Mouse (Mus musculus) kidney, adult 9 months (tissue): ENCODE measurements around the gene Apoa2.
A peak's percentile ranks its signal among the peaks of the same experiment; 100 is the strongest.

Experiments used
- DNase-seq: peaks from one replicate; pipeline ENCODE4 v3.0.0; 2022

Apoa2 gene

GRCm38 (mm10) chr1:171237438-171237837 lies 12.6 kb downstream of the Apoa2 start:
- no peak for DNase-seq

- peak; percentile 70 for DNase-seq
These were observed 13.6 kb downstream of the Apoa2 start for GRCm38 (mm10) chr1:171238463-171238862.

GRCm38 (mm10) chr1:171239992-171240744 lies 15.3 kb downstream of the Apoa2 start:
- peak; percentile 62 for DNase-seq

- DNase-seq = no peak
These were observed 16.1 kb downstream of the Apoa2 start for GRCm38 (mm10) chr1:171240911-171241310.

- DNase-seq = peak; percentile 66
These were observed 17.1 kb downstream of the Apoa2 start for GRCm38 (mm10) chr1:171241952-171242351.

GRCm38 (mm10) chr1:171245353-171245752 lies 20.5 kb downstream of the Apoa2 start:
- no peak for DNase-seq

- peak; percentile 99 for DNase-seq
These were observed 22.0 kb downstream of the Apoa2 start for GRCm38 (mm10) chr1:171246709-171247452.

GRCm38 (mm10) chr1:171247453-171247841 lies 22.6 kb downstream of the Apoa2 start:
- no peak for DNase-seq

GRCm38 (mm10) chr1:171247916-171248315 lies 23.1 kb downstream of the Apoa2 start:
- no peak for DNase-seq

- DNase-seq = no peak
These were observed 23.8 kb downstream of the Apoa2 start for GRCm38 (mm10) chr1:171248386-171249226.

GRCm38 (mm10) chr1:171249913-171250600 lies 25.2 kb downstream of the Apoa2 start, which contains the start of gene Adamts4:
TSS of gene Adamts4 (plus strand) at chr1:171250421.
- DNase-seq = no peak

- no peak for DNase-seq
These were observed 26.1 kb downstream of the Apoa2 start, which contains the start of gene Ndufs2 for GRCm38 (mm10) chr1:171250680-171251593. TSS of gene Ndufs2 (minus strand) at chr1:171251388.

- DNase-seq = no peak
These were observed 26.9 kb downstream of the Apoa2 start for GRCm38 (mm10) chr1:171251594-171252324.

GRCm38 (mm10) chr1:171252415-171252814 lies 27.6 kb downstream of the Apoa2 start:
- DNase-seq = no peak

GRCm38 (mm10) chr1:171256095-171256818 lies 31.4 kb downstream of the Apoa2 start:
- DNase-seq = peak; percentile 77

GRCm38 (mm10) chr1:171256937-171257548 lies 32.2 kb downstream of the Apoa2 start:
- DNase-seq = peak; percentile 79

GRCm38 (mm10) chr1:171257781-171258180 lies 32.9 kb downstream of the Apoa2 start:
- no peak for DNase-seq

- no peak for DNase-seq
These were observed 34.1 kb downstream of the Apoa2 start for GRCm38 (mm10) chr1:171258921-171259320.

GRCm38 (mm10) chr1:171260316-171260715 lies 35.5 kb downstream of the Apoa2 start:
- DNase-seq = no peak
